Mouse (Mus musculus) CH12.LX (cell line): ENCODE results near the gene Zfand6.

Source experiments
- BHLHE40 ChIP-seq: IDR thresholded peaks from 2 replicates; pipeline ENCODE4 v1.6.1; 2011; ENCODE audit warnings: mild to moderate bottlenecking, low read depth, low read length, improper control_type of control experiment
- CTCF ChIP-seq, 2 experiments: IDR thresholded peaks in 1 of 2; conservative IDR thresholded peaks in 1 of 2; 2 replicates each; pipeline ENCODE4 v1.5.1; 2011 to 2012; ENCODE audit warnings: low read depth in 2 of 2, low read length in 2 of 2, improper control_type of control experiment in 1 of 2, inconsistent platforms in 1 of 2, mild to moderate bottlenecking in 1 of 2, moderate library complexity in 1 of 2
- EP300 ChIP-seq: IDR thresholded peaks from 2 replicates; pipeline ENCODE4 v1.6.1; 2011; ENCODE audit warnings: low read length, improper control_type of control experiment
- MAFK ChIP-seq: IDR thresholded peaks from 2 replicates; pipeline ENCODE4 v1.6.1; 2011; ENCODE audit warnings: low read length, improper control_type of control experiment; ENCODE audit not compliant: insufficient replicate concordance
- MYC ChIP-seq: IDR thresholded peaks from 2 replicates; pipeline ENCODE4 v1.6.1; 2011; ENCODE audit warnings: low read depth, mild to moderate bottlenecking, improper control_type of control experiment, low read length
- POLR2A ChIP-seq: IDR thresholded peaks from 2 replicates; pipeline ENCODE4 v1.6.1; 2011; ENCODE audit warnings: low read depth, mild to moderate bottlenecking, improper control_type of control experiment, low read length
- UBTF ChIP-seq: IDR thresholded peaks from 2 replicates; pipeline ENCODE4 v1.6.1; 2012; ENCODE audit warnings: low read depth, mild to moderate bottlenecking, inconsistent platforms, low read length, improper control_type of control experiment, moderate library complexity
- ZNF384 ChIP-seq: IDR thresholded peaks from 2 replicates; pipeline ENCODE4 v1.6.1; 2012; ENCODE audit warnings: low read depth, low read length, improper control_type of control experiment, inconsistent platforms

DNA sequence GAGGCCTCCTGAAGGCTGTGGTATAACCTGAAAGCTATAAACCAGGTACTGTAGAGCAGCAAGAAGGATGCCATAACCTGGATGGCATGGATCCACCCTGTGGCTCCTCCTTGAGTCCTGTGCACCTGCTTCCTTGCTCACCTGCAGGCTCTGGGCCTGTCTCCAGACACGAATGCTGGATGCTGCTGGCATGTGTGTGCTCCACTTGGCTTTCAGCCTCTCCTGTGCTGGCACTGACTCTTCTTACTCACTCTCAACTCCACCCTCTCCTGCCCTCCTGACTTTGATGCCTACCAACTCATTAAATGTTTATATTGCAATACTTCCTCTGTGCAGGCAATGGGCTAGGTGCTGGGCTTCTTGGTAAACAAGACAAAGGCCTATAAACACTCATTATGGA is 43.3 kb upstream of the Zfand6 start:
- TF ChIP-seq ZNF384 (no peak), MAFK (no peak), BHLHE40 (no peak), EP300 (no peak), POLR2A (no peak), CTCF (conservative IDR thresholded peaks at IDR 0.05 in 1 of 2, IDR thresholded peaks at IDR 0.05 in 1 of 2; ENCODE audit: low read depth in 2 of 2, low read length in 2 of 2) (no peak), MYC (no peak), UBTF (no peak)
